Mouse (Mus musculus) neural tube, embryonic 11.5 days (tissue): ENCODE results near the gene Atp2c2. TPM values are rescaled to one million over a fixed set of nuclear protein-coding genes. Genes with fewer than 3 reads are reported as not detected.

Experiments
- ATAC-seq: fragments of 200-750 bp; cut with Nextera tagmentation; 2 replicates; pipeline ENCODE4 v1.8.0; 2017; ENCODE audit warnings: moderate number of reproducible peaks, mild to moderate bottlenecking, moderate TSS enrichment, moderate library complexity; ENCODE audit not compliant: insufficient read depth, low FRiP score, low TSS enrichment
- DNase-seq: peaks from one replicate; pipeline ENCODE4 v3.0.0-alpha.2; 2015; ENCODE audit warnings: low spot score
- H3K27ac ChIP-seq: fragments of 300-500 bp; sonication (generic); 2 replicates; pipeline ENCODE4 v1.5.1; 2014; ENCODE audit warnings: low read depth, mild to moderate bottlenecking, low read length
- H3K27me3 ChIP-seq: fragments of 300-500 bp; sonication (generic); 2 replicates; pipeline ENCODE4 v1.6.1; 2014; ENCODE audit warnings: mild to moderate bottlenecking, low read length, mixed read lengths; ENCODE audit not compliant: control insufficient read depth, insufficient read depth
- H3K36me3 ChIP-seq: fragments of 300-500 bp; sonication (generic); 2 replicates; pipeline ENCODE4 v1.6.1; 2014; ENCODE audit warnings: mild to moderate bottlenecking, low read length, moderate library complexity, mixed read lengths; ENCODE audit not compliant: control insufficient read depth, insufficient read depth
- H3K4me1 ChIP-seq: fragments of 300-500 bp; sonication (generic); 2 replicates; pipeline ENCODE4 v1.6.1; 2014; ENCODE audit warnings: low read length, mixed read lengths; ENCODE audit not compliant: control insufficient read depth, insufficient read depth
- H3K4me2 ChIP-seq: fragments of 300-500 bp; sonication (generic); 2 replicates; pipeline ENCODE4 v1.6.1; 2014; ENCODE audit warnings: low read depth, mild to moderate bottlenecking, moderate library complexity
- H3K4me3 ChIP-seq: fragments of 300-500 bp; sonication (generic); 2 replicates; pipeline ENCODE4 v1.5.1; 2014; ENCODE audit warnings: low read depth, low read length
- H3K9ac ChIP-seq: fragments of 300-500 bp; sonication (generic); 2 replicates; pipeline ENCODE4 v1.6.1; 2014; ENCODE audit warnings: mild to moderate bottlenecking, low read length
- H3K9me3 ChIP-seq: fragments of 300-500 bp; sonication (generic); 2 replicates; pipeline ENCODE4 v1.6.1; 2016; ENCODE audit warnings: low read length; ENCODE audit not compliant: control insufficient read depth
- WGBS: fragments of 180-500 bp; shearing (Covaris S2); extraction: QIAGEN DNeasy Blood & Tissue Kit; methylation state at CpG from one replicate; pipeline ENCODE4 v1.1.7; 2014; 5-methylcytosine and 5-hydroxymethylcytosine counted together
- polyA plus RNA-seq: library from polyadenylated mRNA; unstranded; fragments of >200 nt; fragmentation: Nextera tagmentation; extraction: Ambion mirVana; gene quantifications from 2 replicates; pipeline ENCODE4 v1.2.1, GENCODE M21; 2014

Atp2c2 gene
- polyA plus RNA-seq, 1 experiment from 2014 or later, result 1.0 TPM

DNA sequence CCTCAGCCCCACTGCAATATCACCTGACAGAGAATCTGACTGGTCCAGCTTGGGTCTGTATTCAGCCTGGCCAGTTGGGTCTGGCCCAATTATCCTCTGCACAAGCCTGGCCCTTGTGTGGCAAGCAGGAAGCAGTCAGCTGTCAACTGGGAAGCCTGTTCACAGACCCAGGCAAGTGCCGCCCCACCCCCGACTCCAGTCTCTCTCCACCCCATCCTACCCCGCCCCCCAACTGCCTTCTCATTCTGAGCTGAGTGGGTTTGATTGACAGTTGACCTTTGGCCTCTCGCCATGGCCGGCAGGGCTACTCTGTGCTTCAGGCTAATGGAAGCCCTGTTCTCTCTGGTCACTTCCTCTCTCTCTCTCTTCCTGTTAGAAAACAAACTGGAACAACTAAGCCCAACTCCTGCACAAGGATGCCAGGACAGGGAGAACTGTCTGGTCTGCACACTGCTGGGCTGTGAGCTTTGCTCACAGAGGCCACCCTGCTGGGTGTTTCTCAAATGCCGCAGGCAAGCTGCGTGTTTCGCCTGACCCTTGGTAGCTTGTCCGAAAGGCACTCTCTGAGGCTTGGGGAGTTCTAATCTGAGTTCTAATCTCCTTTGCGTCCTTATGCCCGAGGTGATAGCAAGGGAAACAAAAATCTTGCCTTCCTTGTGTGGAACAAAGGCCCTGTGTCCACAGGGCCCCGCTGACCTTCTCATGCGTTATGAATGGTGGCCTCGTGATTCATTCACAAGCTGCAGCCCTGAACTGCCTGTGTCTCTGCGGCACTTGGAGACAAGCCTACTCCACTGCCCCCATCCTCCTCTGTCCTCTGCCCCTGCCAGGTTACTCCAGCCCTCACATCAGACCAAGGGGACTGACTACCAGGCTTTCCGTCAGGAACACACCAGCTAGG lies 92.2 kb downstream of the Atp2c2 start:
- Histone ChIP-seq H3K9ac (peak overlapping the region; percentile 31), H3K4me1 (peaks cover 23% of the 10 kb centered on the region), H3K27me3 (no peaks in the 10 kb centered on the region), H3K9me3 (no peaks in the 10 kb centered on the region), H3K36me3 (no peaks in the 10 kb centered on the region), H3K27ac (peak overlapping the region; percentile 84), H3K4me3 (no peak overlapping the region), H3K4me2 (peak overlapping the region; percentile 3; the same call in 1 of the 2 replicates)
- ATAC-seq (peak; percentile 46), DNase-seq (peak; percentile 69)
- WGBS, result 14% methylated on average over 16 of the region's 16 CpGs

DNA sequence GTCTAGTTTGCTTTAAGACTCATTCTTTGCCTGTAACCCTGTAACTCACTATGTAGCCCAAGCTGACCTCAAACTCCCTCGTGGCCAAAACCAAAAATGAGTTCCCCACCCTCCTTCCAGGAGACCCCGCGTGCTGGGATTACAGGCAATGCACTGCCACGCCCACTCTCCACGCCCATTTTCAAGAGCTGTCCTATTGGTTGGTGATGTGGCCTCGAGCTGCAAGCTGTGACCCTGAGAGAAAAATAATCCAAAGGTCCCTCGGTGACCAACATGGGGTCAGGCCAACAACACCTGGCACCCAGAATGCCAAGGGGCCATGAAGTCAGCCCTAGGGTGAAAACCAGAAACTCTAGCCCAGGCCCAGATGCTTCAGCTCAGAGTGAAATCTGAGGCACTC lies 94.9 kb downstream of the Atp2c2 start:
- no peak for ATAC-seq
- WGBS, result 36% methylated on average over 7 of the region's 7 CpGs
- H3K9me3 ChIP-seq, result no peaks in the 10 kb centered on the region
- DNase-seq, result no peak
- no peaks in the 10 kb centered on the region for H3K36me3 ChIP-seq
- H3K4me3 ChIP-seq, result no peak overlapping the region
- no peaks in the 10 kb centered on the region for H3K27me3 ChIP-seq
- H3K4me2 ChIP-seq, result no peak overlapping the region
- H3K27ac ChIP-seq, result no peak overlapping the region
- H3K4me1 ChIP-seq, result peaks cover 21% of the 10 kb centered on the region
- no peak overlapping the region for H3K9ac ChIP-seq

DNA sequence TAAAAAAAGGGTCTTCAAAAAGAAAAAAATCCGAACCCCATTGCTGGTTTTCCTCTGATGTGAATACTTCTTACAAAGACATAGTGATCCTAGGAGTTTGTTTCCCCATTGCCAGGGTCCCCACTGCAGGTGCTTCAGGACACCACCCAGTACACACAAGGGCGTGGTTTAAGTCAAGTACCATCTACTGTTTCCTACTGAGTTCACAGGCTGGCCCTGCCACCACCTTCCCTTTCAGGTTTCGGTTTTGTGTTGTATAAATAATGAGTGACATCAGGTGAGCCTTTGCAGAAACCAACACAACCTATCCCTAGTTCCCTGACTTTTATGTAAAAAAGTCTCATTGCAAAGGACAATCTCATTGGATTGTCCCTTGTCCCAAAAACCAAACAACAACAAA lies 95.8 kb downstream of the Atp2c2 start:
- no peak overlapping the region for H3K4me3 ChIP-seq
- no peaks in the 10 kb centered on the region for H3K36me3 ChIP-seq
- no peak overlapping the region for H3K4me2 ChIP-seq
- H3K27me3 ChIP-seq, result no peaks in the 10 kb centered on the region
- H3K4me1 ChIP-seq, result peaks cover 17% of the 10 kb centered on the region
- WGBS, result 88% methylated on average over 3 of the region's 3 CpGs
- no peaks in the 10 kb centered on the region for H3K9me3 ChIP-seq
- DNase-seq (no peak), ATAC-seq (no peak)
- H3K9ac ChIP-seq, result no peak overlapping the region
- no peak overlapping the region for H3K27ac ChIP-seq

DNA sequence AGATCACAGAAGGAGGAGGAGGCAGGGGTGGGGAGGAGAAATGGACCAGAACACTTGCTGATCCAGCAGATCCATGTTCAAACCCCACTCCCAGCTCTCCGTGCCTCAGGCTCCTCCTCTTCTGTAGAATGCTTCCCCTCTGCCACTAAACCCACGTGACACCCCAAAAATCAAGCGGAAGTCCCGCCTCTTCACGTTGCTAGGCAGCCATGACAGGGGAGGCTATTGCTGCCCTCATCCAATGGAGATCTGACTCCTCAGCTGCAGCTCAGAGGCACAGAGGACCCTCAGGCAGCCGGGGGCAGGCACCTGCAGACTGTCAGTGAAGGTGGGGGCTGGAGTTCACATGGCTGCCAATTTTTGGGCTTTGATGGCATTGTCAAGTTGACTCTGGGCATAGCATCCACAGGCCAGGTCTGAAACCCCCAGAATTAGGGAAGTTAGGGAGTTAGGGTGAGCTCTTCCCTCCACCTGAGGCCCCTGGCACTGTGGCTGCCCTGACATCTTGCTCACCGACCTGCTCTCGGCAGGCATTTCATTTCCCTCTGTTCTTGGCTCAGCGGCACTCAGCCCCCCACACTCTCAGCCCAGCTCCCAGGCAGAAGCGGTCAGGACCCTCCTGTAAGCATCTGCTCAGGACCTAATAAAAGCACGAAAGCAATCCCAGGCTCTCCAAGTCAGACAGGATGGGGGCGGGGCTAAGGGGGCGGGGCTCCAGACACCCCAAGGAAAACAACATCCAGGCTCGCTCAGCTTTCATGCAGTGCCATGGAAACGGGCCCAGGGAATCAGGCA lies 98.6 kb downstream of the Atp2c2 start:
- peak; percentile 71 for DNase-seq
- Histone ChIP-seq H3K9me3 (no peaks in the 10 kb centered on the region), H3K27me3 (no peaks in the 10 kb centered on the region), H3K4me3 (no peak overlapping the region), H3K36me3 (no peaks in the 10 kb centered on the region), H3K4me1 (peaks cover 4% of the 10 kb centered on the region; the same call in 1 of the 2 replicates), H3K27ac (0 out of 2 replicates have a peak overlapping the region, but pooled peaks have one; percentile 1), H3K4me2 (peak overlapping the region; percentile 23; the same call in 1 of the 2 replicates), H3K9ac (no peak overlapping the region)
- WGBS, result 8% methylated on average over 15 of the region's 15 CpGs
- peak; percentile 71 for ATAC-seq

DNA sequence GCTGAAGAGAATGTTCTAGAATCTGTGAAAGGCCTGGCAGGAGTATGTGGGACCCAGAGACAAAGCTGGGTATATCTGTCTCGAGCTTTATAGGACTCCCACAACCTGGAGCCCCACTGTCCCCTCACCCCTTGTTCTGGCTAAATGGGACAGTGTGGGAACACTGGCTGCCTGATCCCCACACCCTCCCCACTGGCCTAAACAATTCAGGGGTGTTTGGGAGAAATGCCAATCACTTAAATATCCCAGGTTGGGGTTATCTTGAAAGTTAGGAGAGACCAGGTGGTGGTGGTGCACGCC lies 99.1 kb downstream of the Atp2c2 start:
- H3K9ac ChIP-seq, result no peak overlapping the region
- H3K4me3 ChIP-seq, result no peak overlapping the region
- H3K4me2 ChIP-seq, result no peak overlapping the region
- 65% methylated on average over 2 of the region's 2 CpGs for WGBS
- H3K4me1 ChIP-seq, result peaks cover 4% of the 10 kb centered on the region; the same call in 1 of the 2 replicates
- ATAC-seq (peak; percentile 28; the same call in 1 of the 2 replicates), DNase-seq (no peak)
- H3K27ac ChIP-seq, result no peak overlapping the region
- no peaks in the 10 kb centered on the region for H3K27me3 ChIP-seq
- no peaks in the 10 kb centered on the region for H3K9me3 ChIP-seq
- no peaks in the 10 kb centered on the region for H3K36me3 ChIP-seq

DNA sequence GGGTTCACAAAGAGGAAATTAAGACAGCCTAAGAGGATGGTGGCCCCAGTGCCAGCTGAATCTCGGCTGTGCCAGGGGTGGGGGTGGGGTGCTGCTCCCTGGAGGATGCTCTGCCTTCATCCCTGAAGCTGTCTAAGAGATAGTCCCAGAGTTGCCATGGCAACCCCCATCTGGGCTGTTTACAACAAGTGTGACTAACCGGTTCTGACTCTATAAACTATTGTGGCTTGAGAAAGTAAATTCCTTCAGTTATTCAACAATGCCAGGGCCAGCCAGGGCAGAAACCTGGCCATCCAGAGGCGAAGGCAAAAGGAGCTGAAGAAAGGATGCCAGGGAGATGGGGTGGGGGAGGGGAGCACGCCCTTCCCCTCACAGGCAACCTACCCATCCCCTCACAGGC lies 101.4 kb downstream of the Atp2c2 start:
- Histone ChIP-seq H3K27ac (no peak overlapping the region), H3K4me2 (no peak overlapping the region), H3K9me3 (no peaks in the 10 kb centered on the region), H3K4me3 (no peak overlapping the region), H3K27me3 (no peaks in the 10 kb centered on the region), H3K36me3 (no peaks in the 10 kb centered on the region), H3K4me1 (peaks cover 4% of the 10 kb centered on the region; the same call in 1 of the 2 replicates), H3K9ac (no peak overlapping the region)
- ATAC-seq (peak; percentile 15; the same call in 1 of the 2 replicates), DNase-seq (peak; percentile 55)
- WGBS, result 15% methylated on average over 4 of the region's 4 CpGs

DNA sequence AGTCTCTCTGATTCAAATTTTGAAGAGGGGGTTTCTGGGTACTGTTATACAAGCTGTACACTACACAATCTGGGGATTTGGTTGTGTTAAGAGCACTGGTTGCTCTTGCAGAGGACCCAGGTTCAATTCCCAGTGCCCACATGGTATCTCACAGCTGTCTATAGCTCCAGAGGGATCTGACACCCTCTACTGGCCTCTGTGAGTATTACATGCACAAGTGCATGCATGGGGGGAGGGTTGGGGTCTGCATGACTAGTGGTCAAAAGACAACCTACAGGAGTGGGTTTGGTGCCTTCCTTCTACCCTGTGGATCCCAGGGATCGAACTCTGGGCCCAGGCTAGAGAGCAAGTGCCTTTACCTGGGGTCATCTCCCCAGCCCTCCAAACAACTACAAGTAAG lies 102.8 kb downstream of the Atp2c2 start:
- ATAC-seq (no peak), DNase-seq (no peak)
- Histone ChIP-seq H3K27me3 (no peaks in the 10 kb centered on the region), H3K4me1 (peaks cover 7% of the 10 kb centered on the region; the same call in 1 of the 2 replicates), H3K36me3 (no peaks in the 10 kb centered on the region), H3K4me3 (no peak overlapping the region), H3K9me3 (no peaks in the 10 kb centered on the region), H3K4me2 (no peak overlapping the region), H3K9ac (no peak overlapping the region), H3K27ac (no peak overlapping the region)
- 95% methylated on average over 1 of the region's 1 CpGs for WGBS

DNA sequence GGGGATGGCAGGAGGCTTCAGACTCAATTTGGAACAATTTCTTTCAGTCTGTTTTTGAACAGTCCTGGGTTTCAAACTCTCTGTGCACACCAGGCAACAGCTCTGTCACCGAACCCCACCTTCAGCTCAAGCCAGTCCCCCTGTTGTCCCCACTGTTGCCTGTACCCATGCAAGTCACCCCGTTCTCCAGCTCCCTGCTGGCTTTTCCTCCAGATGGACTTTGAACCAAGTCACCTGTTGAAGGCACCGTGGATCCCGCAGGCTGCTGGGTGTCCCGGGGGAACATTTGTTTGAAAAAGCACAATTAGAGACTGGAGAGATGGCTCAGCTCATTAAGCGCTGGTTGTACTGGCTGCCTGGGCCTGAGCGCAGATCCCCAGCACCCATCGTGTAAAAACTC lies 105.5 kb downstream of the Atp2c2 start:
- 68% methylated on average over 8 of the region's 8 CpGs for WGBS
- DNase-seq, result no peak
- no peak overlapping the region for H3K4me3 ChIP-seq
- H3K36me3 ChIP-seq, result peaks cover 2% of the 10 kb centered on the region
- H3K27ac ChIP-seq, result no peak overlapping the region
- H3K4me1 ChIP-seq, result peaks cover 8% of the 10 kb centered on the region; the same call in 1 of the 2 replicates
- no peak overlapping the region for H3K9ac ChIP-seq
- H3K9me3 ChIP-seq, result no peaks in the 10 kb centered on the region
- ATAC-seq, result no peak
- H3K4me2 ChIP-seq, result no peak overlapping the region
- H3K27me3 ChIP-seq, result no peaks in the 10 kb centered on the region
